Mouse (Mus musculus): ENCODE measurements at regions not wholly inside any gene's neighbourhood (a gene's known extent, or its start where the extent isn't known, plus 50 kb on each side); places are given as distances from the start of the nearest gene placed in this dataset.

DNA sequence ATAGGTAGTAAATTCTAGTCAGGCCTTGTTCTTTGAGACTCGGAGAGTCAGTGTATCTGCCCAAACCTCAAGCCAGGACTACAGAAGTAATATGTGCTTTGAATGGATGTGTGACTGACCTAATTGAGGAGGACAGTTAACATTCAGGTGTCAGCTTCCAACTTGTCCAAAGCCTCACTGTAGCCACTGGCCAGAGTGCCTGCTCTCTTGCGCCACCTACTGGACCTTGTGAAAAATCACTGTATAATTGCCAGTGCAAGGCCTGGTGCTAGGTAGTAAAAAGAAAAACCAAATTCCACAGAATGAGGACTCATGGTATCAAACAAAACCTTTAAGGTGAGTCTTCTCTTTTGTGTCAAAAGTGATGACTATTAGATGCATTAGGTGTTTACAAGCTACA, 933.6 kb upstream of the Lrrc6 start:
- DNase-seq, result peak; percentile 46

DNA sequence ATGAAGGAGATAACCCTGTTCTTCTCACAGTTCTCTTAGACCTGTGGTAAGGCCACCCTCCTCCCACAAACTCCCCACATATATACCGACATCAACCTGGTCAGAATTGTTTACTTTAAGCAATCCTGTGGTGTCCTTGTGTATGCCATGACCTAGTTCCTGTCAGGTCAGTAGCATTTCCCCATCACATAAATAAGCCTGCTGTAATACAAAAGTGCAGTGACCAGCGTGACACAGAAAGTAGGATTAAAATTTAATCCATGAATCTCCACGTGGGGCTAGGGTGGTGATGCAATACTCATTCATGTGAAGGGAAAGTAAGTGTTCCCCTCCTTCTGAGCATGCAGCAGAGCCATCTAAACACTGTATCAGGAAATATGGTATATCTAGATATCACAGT, 923.2 kb upstream of the Lrrc6 start:
- peak; percentile 10 for DNase-seq

DNA sequence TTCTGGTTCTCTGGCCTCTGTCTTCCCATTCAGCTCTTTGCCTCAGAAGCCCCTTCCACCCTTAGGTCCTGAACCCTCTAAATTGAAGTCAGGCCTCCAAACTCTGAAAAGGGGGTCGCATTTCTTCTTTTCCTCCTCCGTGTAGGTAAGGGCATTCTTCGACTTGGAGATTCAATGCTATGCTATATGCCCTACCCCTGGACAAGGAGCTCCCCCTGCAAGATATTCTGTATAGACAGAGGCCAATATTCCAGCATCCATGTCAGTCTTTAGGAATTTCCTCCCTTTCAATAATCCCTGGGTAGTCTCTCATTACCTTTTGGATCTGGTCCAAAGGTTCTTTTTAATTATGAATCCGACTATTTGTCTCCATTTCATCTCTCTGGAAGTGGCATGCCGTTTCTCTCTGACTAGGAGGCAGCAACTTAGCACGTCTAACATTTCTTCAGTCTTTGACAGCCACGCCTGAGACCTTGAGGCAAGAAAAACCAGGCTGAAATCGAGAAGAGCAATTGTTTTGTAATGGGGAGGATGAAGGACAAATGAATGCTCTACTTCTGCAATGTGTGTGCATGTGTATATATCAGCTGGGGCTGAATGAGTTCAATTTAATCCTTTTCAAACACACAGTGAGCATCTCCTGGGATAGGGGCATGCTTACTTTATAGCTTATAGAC, 921.7 kb upstream of the Lrrc6 start:
- DNase-seq, result no peak

DNA sequence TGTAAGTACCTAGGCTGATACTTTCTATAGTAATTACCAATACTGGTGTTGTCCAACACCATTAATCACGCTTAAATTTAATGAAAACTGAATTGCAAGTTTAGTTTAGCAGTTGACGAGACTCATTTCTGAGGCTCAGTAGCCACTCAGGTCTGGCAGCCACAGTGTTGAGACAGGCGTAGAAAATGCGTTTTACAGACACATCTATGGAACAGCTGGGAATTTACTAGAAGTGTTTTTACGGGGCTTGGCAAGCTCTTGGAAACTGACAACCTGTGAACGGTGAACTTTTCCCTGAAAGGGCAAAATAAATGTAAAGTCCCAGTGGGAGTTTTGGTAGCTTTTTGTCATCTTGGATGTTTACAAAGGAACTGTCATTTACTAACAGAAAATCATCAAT, 920.1 kb upstream of the Lrrc6 start:
- no peak for DNase-seq

DNA sequence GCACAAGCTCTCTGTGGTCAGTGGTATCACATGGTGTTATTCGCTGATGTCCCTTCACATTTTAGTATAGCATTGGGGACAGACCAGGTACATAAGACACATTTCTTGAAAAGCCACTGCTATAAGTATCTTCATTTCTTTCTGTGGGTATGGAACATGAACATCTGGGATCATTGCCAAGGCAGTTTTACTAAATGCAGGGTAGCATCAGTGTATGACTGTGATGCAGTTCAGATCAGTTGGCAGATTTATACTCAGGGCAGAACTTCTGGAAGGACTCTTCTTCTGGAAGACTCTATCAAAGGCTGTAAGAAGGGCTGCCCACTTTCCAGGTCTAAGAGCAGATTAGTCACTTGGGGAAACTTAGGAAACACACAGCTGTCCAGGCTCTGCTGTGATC, 919.0 kb upstream of the Lrrc6 start:
- no peak for DNase-seq

DNA sequence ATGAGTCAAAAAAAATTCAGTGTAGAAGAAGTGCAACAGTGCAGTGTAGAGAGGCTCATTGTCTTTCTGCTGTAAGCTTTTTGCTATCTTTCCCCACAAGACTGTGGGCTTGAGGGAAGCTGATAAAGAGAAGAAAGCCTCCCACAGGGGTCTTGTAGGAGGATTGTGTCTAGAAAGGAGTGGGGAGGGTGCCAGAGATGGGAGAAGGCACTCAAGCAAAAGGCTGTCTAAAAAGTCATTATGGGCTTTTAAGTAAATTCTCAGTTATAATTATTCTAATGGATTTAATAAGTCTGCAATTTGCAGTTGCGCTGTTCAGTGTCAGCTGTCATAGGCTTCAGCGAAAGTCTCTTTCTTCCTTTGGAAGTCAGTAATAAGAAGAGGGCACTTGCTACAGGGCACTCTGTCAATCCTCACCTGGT, 917.0 kb upstream of the Lrrc6 start:
- DNase-seq, result no peak

DNA sequence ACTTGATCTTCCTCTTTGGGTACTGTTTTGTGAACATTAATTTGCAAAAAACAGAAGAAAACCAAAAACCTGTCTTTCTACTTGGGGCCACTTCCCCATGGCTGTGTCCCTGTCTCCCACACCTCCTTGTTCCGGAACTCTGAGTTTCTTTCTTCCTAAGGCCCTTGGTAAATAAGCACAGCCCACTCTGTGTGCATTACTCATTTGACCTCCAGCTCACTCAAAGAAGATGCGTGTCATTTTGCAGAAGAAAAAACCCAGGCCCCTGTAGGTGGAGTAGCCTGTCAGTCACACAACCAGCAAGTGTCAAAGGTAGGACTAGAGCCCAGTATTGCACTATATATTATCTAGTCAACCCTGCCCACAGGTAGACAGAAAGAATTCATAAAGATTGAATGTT, 915.1 kb upstream of the Lrrc6 start:
- no peak for DNase-seq

DNA sequence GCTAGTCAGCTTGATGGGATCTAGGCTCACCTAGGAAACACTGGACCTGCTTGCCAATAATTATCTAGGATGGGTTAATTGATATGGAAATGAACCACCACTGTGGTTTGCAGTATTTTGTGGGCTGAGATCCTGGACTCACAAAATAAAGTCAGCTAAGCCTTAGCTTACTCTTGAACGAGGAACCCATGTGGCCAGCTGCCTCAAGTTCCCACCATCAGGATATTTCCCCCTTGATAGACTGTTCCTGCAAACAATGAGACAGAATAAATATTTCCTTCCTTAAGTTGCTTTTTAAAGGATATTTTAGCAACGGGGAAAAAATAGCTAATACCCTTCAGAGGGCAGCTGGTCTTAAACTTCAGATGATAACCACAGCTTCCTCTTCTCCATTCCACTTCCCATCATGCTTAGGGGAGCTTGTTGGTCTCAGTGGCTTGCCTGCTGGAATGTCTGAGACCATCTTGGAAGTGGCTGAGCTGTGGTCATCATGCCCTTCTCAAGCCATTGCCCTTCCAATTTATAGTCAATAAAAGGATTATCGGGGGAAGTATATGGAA, 913.7 kb upstream of the Lrrc6 start:
- no peak for DNase-seq

DNA sequence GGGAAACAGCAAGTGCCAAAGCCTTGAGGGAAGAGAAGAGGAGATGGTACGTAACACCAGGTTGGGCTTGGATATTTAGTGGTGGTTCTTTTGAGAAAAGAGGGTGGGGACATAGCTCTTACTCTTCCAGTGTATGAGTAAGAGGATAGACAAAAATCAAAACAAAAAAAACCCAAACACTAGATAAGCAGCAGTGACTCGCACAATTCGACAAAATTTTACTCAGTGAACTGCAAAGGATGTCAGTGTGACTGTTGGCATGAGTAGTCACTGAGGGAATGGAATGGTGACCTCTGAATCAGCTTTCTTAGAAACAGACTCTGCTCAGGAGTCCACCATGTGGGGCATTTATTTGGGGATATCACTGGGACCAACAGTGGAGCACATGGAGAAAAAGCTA, 912.9 kb upstream of the Lrrc6 start:
- no peak for DNase-seq

DNA sequence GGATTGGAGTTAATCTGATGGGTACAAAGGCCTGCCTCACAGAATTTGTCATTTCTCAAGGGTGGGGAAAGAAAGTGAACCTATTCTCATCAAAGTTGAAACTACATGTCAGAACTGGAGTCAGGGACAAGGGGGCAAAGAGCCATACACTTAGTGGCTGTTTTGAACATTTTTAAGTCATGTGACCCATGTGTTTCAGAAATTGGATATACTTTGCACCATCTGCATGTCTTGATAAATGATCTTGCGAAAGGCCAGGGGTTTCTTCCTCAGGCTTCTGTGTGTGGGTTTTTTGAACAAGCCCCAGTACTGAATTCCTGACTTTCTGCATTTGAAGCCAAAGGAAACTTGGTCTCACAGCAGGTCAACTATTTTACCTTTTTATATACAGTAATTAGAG, 911.7 kb upstream of the Lrrc6 start:
- DNase-seq, result no peak

DNA sequence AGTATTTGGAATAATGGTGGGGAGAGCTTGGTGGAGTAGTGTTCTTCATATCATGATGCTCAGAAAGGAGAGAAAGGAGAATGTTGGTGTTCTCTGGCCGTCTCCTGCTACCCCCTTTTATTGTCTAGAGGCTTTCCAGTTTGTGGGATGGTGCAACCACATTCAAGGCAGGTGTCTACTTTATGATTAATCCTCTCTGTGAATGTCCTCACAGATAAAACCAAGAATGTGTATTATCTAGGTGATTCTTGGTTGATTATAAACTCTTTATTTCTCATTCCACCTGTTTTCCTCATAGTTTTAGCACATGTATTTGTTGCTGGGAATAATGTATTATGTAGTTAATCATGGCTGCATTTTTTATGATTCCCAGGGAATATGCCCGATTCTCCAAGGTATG, 910.9 kb upstream of the Lrrc6 start:
- no peak for DNase-seq

DNA sequence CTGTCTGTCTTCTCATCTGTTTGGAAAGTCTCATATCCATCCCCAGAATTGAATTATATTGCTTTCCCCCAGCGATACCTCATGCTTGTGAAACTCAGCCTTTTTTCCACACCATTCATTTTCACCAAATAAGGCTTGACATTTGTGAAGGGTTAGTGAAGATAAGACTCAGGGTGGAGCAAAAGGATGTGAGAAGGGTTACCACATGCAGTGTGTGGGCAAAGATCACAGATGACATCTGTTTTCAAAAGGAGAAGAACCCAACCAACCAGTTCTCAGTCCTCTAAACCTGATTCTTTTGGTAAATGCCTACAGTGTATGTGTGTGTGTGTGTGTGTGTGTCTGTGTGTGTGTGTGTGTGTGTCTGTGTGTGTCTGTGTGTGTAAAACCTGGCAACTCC, 909.3 kb upstream of the Lrrc6 start:
- DNase-seq, result no peak

DNA sequence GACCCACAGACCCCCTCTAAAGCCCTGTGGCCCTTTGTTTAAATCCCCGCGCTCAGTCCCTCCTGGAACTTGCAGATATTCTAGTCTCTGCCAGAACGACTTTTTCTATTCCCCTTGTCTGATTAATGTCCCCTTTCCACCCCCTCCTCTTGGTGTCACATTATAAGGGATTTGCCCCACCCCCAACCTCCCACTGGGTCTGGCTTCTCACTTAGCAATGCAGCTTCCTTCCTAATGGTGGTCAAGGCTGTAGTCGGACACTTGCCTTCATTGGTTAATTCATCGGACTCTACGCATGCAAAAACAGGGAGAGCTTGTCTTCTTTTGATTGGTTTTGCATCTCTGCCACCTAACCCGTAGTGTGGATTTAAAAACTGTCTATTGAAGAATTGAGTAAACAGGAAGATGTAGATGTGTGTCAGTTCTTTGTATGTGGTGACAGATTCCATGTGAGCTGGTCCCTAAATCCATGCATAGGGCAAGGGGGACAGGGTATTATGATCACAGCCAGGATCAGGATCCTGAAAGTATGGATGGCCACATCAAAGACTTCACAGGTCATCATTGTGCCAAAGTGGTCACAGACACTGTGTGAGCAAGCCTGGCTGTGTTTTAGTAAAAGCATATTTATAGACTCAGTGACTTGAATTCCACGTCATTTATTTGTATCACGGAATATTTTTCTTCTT, 908.3 kb upstream of the Lrrc6 start:
- DNase-seq, result no peak

DNA sequence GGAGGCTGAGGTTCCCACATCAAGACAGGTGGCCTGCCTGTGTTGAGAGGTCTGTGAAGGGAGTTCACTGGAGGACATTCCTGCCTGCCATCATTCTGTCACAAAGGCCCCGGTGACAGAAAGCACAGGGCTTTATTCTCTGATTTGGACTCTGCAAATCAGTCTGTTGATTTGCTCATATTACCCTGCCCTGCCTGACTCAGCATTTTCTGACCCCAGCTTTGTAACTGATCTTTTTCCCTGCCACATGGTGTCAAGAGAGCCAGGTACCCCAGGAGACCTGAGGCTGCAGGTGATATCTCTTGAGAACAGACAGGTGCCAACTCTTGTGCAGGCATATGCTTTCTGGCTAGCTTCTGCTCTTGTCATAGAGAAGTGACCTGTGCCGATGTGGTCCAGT, 906.5 kb upstream of the Lrrc6 start:
- DNase-seq, result no peak

DNA sequence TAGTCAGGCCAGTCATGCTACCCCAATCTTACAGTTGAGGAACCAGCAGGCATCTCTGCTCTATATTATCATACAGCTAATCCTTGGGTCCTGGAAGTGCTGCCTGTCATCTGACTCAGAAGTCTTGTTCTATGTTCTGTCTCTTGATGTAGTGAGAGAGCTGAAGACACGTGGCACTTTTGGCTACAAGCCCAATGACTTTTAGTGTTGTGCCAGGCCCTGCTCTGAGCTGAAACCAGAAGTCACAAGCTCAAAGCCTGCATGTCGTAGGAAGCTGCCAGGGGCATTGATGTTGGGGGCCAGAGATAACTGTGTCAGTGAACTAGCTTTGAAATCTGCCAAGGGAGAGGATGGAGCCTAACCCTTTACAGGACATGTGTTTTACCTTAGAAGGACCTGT, 904.8 kb upstream of the Lrrc6 start:
- peak; percentile 7 for DNase-seq

DNA sequence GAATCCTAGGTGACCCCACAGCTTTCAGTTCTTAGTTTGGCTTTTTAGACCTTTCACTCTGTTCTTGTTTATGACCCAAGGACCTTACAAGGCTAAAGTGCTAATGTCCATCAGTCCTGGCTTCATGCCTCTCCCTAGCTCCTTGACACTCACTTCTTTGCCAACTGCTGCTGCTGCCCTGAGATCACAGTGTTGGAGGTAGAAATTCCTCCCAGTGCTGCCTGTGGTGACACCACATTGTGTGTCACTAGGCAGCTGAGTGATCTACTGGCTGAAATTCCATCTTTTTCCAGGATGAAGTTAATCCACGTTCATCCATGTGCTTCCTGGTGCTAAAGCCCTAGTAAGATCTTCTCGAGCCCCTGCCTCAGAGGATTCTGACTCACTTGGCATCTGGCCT, 904.3 kb upstream of the Lrrc6 start:
- DNase-seq, result no peak

DNA sequence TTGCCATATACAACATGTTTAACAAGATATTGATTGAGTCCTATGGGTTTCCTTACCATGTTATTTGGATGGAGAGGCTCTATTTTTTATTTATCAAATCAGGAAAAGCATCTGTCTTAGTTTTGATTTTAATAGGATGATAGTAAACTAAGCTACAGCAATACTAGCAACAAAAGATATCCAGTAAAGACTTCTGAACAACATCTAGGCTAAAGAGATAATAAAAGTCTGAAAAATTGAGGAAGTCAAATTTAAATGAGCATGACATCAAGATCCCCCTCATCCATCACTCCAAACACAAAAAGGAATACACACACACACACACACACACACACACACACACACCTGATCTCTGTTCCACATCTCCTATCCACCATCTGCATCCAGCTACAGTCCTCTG, 901.6 kb upstream of the Lrrc6 start:
- DNase-seq, result no peak

DNA sequence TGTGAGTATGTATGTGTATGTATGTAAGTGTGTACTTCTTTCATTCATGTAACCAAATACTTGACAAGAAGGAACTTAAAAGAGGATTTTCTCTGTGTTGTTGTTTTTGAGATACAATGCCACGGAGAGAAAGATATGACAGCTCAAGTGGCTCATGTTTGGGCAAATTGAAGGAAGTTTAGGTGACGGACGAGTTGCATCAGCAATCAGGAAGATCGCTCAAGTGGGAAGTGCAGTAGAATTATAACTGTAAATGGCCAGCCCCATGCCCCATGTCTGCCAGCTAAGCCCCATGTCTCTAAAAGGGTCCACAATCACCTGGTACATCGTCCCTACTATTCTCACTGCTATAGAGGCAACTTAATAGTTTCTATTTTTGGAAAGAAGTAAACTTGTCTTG, 896.6 kb upstream of the Lrrc6 start:
- no peak for DNase-seq

DNA sequence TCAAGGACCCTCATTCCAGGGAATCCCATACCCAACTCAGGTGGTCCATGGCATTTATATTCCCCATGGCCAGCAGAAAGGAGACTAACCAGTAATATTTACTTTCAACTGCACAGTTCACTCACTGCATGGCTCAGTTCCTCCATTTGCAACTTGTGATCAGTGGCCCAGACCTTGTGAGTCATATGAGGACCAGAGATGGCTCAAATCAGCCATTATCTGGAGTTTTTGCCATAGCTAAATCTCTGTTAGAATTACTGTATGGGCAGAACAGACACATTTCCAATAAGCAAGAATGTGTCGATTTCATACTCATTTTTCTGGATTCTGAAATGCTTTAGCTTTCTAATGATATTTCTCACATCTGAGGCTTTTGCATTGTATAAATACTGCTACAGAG, 894.4 kb upstream of the Lrrc6 start:
- no peak for DNase-seq

DNA sequence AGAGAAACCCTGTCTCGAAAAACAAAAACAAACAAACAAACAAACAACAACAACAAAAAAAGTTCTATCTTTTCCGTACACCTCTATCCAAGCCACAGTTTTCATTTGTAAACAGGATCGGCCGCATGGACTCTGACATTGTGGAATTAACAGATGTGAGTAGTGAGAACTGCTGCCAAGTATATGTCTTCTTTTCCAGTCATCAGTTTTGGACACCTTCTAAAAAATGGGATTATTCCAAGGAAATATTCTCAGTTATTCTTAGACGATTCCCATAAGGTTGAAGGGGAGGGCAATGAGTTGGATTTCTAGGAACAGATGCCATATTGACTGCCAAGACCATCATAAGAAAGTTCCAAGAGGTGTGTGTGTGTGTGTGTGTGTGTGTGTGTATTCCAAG, 891.2 kb upstream of the Lrrc6 start:
- DNase-seq, result no peak

DNA sequence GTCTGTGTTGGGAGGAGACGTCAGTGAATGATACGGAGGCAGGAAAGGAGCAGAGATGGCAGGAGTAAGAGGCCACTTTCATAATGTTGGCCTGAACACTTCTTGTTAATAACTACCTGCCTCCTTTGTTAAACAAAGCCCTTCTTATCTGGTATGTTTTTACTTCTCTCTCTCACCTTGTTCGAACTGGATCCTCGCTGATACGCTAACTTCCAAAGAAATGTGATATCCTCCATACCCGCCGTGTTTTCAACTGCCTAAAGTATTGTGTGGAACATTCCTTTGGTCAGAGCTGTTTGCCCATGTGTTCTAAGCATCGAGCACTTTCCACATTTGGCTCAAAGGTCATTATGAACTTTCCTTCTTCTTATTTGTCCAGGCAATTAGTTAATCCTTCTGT, 887.8 kb upstream of the Lrrc6 start:
- DNase-seq, result no peak

DNA sequence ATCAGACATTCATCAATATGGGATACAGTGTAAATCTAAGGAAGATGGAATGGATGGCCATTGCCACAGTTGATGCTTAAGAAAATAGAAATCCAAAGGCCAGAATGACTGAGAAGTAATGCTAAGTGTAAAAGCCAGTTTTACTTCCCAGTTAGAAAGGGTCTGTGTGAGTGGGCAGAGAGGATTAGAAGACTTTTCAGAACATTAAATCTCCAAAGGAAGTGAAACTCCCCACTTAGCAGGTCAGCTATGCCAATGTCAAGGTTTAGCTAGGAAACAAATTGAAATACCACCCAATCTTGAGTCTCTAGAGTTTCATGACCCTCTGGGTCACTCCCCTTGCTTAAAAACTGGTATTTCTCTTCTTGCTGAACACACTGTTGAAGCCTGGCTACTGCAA, 886.2 kb upstream of the Lrrc6 start:
- DNase-seq, result no peak

DNA sequence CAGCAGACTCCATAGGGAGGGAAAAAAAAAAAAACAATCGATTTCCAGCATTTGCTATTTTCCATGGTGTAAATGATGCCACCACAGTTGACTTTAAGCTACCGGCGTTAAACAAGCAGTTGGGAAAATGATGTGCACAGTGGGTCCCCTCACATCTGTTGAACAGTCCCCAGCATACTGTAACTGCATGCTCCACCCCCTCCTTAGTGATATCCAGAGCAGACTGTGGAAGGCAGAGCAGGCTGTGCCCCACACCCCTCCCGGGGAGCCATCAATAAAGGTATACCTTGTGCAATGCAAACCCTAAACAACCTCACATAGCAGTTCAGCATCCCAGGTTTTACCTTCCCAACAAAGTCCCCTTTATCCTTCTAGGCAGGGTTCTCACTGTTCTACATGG, 872.9 kb upstream of the Lrrc6 start:
- no peak for DNase-seq

DNA sequence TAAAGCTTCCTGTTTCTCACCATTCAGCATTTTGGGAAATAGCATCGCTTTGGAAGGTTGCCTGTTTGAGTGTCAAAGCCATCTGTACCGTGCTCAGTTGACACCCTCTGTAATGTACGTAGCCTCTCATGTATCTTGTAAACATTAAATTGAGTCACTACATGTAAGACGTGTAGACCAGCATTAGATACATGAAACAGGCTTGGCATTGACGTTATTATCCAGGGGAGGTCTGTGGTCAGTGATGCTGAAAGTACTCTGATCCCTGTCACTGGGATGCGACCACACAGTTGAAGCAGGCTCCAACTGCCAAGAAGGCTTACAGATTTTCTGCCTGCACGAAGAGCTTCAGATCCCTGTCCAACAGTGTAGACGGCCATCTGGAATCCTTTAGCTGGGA, 872.3 kb upstream of the Lrrc6 start:
- DNase-seq, result no peak

Data from kidney, adult 18-20 months (tissue).